Mouse (Mus musculus): ENCODE results near the gene 4930590J08Rik.

The 4930590J08Rik gene

GRCm38 (mm10) chr6:91917716-91918115 lies 15.1 kb downstream of the 4930590J08Rik start:
- no peak for TF ChIP-seq GATA4 (IDR thresholded peaks at IDR 0.05; ENCODE audit: insufficient replicate concordance, low read length)

DNA sequence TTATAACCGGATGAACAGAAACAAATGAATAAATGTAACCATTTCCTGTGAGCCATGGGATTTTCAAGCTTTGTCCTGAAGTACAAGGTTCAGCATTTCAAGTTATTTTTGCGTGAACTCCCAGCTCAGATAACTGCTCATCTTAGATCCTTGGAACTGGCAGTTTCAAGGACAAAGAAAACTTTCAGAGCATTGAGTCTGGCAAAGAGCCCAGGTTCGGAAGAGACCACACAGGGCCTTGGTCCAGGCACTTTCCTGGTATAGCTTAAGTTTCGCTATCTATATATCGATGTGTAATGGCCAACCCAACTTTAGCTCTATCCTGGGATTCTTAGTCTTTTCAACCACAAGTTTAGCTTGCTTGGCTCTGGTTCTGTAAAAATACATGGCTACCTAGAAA lies 28.6 kb downstream of the 4930590J08Rik start:
- TF ChIP-seq GATA4 (IDR thresholded peaks at IDR 0.05; ENCODE audit: insufficient replicate concordance, low read length): no peak

DNA sequence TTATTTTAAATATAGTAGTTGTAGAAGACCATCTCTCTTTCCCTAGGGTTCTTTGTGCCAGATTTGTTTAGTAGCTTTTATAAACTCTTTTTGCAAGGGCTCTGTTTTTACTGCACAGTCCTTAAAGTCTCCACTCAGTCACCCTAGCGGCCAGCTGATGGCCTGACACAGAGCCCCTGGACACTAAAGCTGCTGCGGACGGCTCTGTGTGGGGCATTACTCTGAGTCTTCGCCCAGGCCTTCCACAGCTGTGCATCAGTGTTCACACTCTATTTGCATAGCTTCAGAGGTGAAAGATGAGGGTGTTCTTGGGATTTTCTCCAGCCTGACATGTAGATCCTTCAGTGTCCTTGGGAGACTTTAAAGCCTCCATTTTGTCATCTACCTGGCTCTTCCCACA lies 35.9 kb downstream of the 4930590J08Rik start:
- TF ChIP-seq GATA4 (IDR thresholded peaks at IDR 0.05; ENCODE audit: insufficient replicate concordance, low read length): no peak

GRCm38 (mm10) chr6:91948426-91948825 lies 45.8 kb downstream of the 4930590J08Rik start:
- TF ChIP-seq GATA4 (IDR thresholded peaks at IDR 0.05; ENCODE audit: insufficient replicate concordance, low read length): no peak

DNA sequence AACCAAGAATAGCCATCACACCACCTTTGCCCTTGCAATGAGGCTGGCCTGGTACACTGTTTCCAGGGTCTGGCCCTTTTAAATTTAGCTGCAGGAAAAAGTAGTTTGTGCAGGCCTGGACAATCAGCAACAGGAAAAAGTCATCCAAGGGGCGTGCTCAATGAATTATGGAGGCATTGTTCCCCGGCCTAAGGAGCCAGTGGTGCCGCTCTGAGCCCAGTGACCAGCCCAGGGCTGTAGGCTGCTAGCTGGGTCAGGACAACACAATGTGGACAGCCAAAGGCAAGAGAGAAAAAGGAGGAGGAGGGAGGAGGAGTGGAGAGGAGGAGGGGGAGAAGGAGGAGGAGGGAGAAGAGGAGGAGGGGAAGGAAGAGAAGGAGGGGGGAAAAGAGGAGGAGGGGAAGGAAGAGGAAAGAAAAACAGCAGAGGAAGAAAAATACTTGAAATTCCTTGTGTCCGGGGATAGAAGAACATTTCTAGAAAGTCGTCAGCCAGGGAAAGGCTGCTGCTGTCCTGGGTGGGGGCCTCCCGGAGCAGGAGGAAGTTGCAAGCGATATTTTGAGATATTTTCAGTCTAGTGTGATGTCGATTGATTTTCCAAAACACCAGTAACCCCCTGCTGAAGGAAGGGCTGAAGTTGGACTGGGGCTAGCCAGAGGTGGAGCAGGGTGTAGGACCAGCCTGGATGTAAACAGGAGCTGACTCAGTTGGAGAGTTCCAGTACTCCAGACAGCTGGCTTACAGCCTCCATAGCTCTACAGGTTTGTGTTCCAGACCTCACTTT lies 57.6 kb downstream of the 4930590J08Rik start:
- no peak for TF ChIP-seq GATA4 (IDR thresholded peaks at IDR 0.05; ENCODE audit: insufficient replicate concordance, low read length)

DNA sequence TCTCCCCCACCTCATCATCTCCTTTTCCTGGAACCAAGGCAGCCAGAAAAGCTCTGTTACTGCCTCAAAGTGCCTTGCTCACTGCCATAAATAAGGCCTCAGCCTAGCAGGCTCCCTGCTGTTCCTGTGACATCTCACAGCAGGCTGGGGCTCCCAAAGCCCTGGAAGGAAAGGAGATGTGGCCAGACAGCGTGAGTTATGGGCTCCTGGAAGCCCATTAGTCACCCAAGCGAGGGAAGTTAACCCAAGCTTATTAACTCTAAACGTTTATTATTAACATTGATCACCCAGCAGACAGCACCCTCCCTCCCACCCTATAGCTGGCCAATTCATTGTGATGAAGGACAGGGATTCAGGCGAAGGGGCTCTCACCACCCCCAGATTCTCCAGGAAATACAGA lies 60.8 kb downstream of the 4930590J08Rik start:
- no peak for TF ChIP-seq GATA4 (IDR thresholded peaks at IDR 0.05; ENCODE audit: insufficient replicate concordance, low read length)

- no peak for TF ChIP-seq GATA4 (IDR thresholded peaks at IDR 0.05; ENCODE audit: insufficient replicate concordance, low read length)
Observed at GRCm38 (mm10) chr6:91965060-91965459, 62.5 kb downstream of the 4930590J08Rik start.

DNA sequence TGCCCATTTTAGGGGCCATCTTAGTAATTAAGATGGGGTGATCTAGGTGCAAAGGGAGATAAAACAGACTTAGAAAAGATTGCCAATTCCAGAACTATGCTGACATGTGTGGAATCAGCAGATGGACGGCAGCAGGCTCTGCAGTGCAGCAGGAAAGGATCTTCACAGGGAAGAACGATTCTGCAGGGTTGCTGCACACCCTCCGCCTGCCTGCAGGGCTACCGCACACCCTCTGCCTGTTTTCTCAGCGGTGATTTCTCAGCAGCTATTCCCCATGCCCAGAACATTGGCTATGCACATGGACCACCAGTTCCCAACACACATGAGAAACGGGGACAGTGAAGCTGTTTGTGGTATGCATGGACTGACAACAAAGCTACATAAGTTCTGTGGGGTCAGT lies 63.4 kb downstream of the 4930590J08Rik start:
- TF ChIP-seq GATA4 (IDR thresholded peaks at IDR 0.05; ENCODE audit: insufficient replicate concordance, low read length): no peak

DNA sequence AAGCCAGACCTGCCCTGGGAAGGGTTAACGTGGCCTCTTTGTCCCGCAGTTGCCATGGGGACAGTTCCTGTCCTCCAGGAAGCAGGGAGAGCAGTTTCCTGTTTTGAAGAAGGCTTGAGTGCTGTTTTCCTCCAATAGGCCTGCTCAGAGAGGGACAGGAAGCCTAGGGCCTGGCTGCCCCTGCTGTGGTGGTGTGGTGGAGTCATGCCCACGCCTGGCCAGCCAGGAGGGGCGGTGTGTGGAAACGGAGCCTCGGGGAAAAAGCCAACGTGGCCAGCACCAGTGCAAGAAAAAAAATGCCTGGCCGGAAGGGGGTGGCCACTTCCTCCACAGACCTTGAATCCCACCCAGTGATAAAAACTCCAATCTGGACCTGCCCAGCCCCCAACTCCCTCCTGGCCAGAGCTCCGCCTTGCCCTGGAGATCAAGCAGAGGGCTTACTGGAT lies 69.6 kb downstream of the 4930590J08Rik start:
- TF ChIP-seq GATA4 (IDR thresholded peaks at IDR 0.05; ENCODE audit: insufficient replicate concordance, low read length): peak; percentile 89; the same call in 1 of the 2 replicates

DNA sequence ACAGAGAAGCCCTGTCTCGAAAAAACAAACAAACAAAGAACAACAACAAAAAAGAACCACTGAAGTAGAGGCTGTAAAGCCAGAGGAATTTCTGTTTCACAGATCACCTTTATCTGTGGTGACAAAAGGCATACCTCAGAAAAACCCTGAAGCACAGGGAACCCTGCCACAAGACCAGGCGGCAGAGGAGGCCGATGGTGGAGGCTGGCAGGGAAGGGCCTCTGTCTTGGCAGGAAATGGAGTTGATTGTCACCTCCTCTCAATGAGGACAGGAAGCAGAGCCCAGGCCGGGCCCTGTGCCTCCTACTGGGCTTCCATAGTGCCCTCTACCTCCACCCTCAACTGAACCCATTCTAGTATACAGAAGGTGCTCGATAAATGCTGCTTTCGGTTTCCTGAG lies 71.4 kb downstream of the 4930590J08Rik start:
- no peak for TF ChIP-seq GATA4 (IDR thresholded peaks at IDR 0.05; ENCODE audit: insufficient replicate concordance, low read length)

DNA sequence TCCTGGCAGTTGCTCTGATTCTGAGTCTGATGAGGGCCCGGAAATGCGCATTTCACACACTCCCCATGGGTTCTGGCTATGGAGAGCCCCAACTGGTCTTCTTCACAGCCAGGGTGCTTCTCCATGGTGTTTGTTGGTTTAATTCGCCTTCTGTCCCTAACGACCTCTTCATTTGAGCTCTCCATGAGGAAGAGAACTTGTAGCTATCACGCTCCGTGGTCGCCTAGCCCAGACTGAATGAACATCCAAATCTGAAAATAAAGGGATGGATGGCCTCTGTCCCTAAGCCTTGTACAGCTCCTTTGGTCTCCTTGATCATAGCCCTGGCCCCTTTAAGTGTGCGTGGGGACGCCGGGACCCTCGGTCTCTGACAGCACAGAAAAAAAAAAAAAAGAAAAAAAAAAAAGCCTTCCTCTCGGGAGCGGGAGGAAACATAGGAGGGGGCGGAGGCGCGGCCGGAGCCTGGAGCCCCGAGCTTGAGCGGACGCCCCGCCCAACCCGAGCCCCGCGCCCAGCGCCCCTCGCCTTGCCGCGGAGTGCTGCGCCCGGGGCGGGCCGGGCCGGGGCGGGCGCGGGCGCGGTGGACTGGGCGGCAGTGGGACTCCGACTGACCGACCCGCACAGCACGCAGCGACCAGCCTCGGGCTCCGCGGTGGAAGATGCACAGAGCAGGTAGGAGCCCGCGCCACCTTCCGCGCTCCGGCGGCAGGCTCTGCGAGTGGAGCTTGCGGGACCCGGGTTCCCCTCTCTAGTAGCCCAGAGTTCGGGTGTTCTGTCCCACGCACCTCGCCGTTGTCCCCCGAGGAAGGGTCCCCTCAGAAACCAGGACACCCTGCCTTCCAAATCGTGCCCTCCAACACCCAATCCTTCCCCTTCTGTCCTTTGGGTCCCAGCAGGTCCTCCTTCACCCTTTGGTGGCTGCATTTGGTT lies 76.0 kb downstream of the 4930590J08Rik start, which contains the start of gene Fgd5:
Fgd5 (plus strand) TSS at position 508 of the 930 bp plus-strand sequence.
- TF ChIP-seq GATA4 (IDR thresholded peaks at IDR 0.05; ENCODE audit: insufficient replicate concordance, low read length): no peak

- TF ChIP-seq GATA4 (IDR thresholded peaks at IDR 0.05; ENCODE audit: insufficient replicate concordance, low read length): no peak
Observed at GRCm38 (mm10) chr6:91979301-91979996, 76.8 kb downstream of the 4930590J08Rik start.

- TF ChIP-seq GATA4 (IDR thresholded peaks at IDR 0.05; ENCODE audit: insufficient replicate concordance, low read length): no peak
Observed at GRCm38 (mm10) chr6:91980011-91980410, 77.4 kb downstream of the 4930590J08Rik start.

DNA sequence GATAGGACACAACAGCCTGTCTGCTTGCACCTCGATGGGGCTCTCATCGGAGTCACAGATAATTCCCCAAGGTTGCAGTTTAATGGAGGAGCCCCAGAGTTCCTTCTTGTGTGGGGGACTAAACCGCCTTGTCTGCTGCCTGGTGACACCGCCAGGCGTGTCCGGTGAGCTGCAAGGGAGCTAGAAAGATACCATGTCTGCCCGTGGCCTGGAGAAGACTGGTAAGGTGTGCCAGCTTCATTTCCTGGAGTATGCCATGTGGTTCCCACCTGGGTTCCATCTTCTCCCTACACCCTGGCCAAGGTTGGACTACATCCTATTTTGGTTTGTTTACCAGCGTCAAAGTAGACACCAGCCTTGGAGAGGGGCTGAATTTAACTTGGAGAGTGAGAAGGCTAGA lies 87.5 kb downstream of the 4930590J08Rik start:
- TF ChIP-seq GATA4 (IDR thresholded peaks at IDR 0.05; ENCODE audit: insufficient replicate concordance, low read length): no peak

- no peak for TF ChIP-seq GATA4 (IDR thresholded peaks at IDR 0.05; ENCODE audit: insufficient replicate concordance, low read length)
Observed at GRCm38 (mm10) chr6:91992823-91993222, 90.2 kb downstream of the 4930590J08Rik start.
